Mouse (Mus musculus) stomach, postnatal 0 days (tissue): ENCODE measurements at regions not wholly inside any gene's neighbourhood (a gene's known extent, or its start where the extent isn't known, plus 50 kb on each side); places are given as distances from the start of the nearest gene placed in this dataset.
A peak's percentile ranks its signal among the peaks of the same experiment; 100 is the strongest.

Experiments used
- ATAC-seq: fragments of 200-750 bp; cut with Nextera tagmentation; 2 replicates; pipeline ENCODE4 v1.8.0; 2017; ENCODE audit not compliant: low FRiP score, low TSS enrichment
- DNase-seq: peaks from one replicate; pipeline ENCODE4 v3.0.0-alpha.2; 2016; ENCODE audit warnings: low spot score
- H3K27ac ChIP-seq: fragments of 300-500 bp; sonication (generic); replicated peaks from 2 replicates; pipeline ENCODE4 v1.5.1; 2014; ENCODE audit warnings: mild to moderate bottlenecking, control low read depth
- H3K27me3 ChIP-seq: fragments of 300-500 bp; sonication (generic); 2 replicates; pipeline ENCODE4 v1.6.1; 2014; ENCODE audit warnings: low read length; ENCODE audit not compliant: control insufficient read depth, insufficient read depth
- H3K36me3 ChIP-seq: fragments of 300-500 bp; sonication (generic); 2 replicates; pipeline ENCODE4 v1.6.1; 2014; ENCODE audit warnings: low read length, mixed read lengths; ENCODE audit not compliant: control insufficient read depth, insufficient read depth
- H3K4me1 ChIP-seq: fragments of 300-500 bp; sonication (generic); replicated peaks from 2 replicates; pipeline ENCODE4 v1.6.1; 2014; ENCODE audit warnings: antibody characterized with exemption; ENCODE audit not compliant: control insufficient read depth, insufficient read depth
- H3K4me2 ChIP-seq: fragments of 300-500 bp; sonication (generic); replicated peaks from 2 replicates; pipeline ENCODE4 v1.6.1; 2014; ENCODE audit warnings: low read depth, mild to moderate bottlenecking, control low read depth, moderate library complexity
- H3K4me3 ChIP-seq: fragments of 300-500 bp; sonication (generic); 2 replicates; pipeline ENCODE4 v1.5.1; 2014; ENCODE audit warnings: low read depth, low read length, control low read depth
- H3K9ac ChIP-seq: fragments of 300-500 bp; sonication (generic); 2 replicates; pipeline ENCODE4 v1.6.1; 2014; ENCODE audit warnings: mild to moderate bottlenecking, low read length, control low read depth, mixed read lengths
- H3K9me3 ChIP-seq: fragments of 300-500 bp; sonication (generic); 2 replicates; pipeline ENCODE4 v1.6.1; 2016; ENCODE audit warnings: low read length; ENCODE audit not compliant: control insufficient read depth
- CTCF ChIP-seq: IDR thresholded peaks from 2 replicates; pipeline ENCODE4 v1.5.1; 2016; ENCODE audit warnings: antibody characterized with exemption, low read depth, mild to moderate bottlenecking, moderate library complexity
- EP300 ChIP-seq: optimal IDR thresholded peaks from 2 replicates; pipeline ENCODE3; 2016; ENCODE audit warnings: antibody characterized with exemption
- WGBS: fragments of 180-500 bp; shearing (Covaris S2); extraction: QIAGEN DNeasy Blood & Tissue Kit; methylation state at CpG from one replicate; pipeline ENCODE4 v1.1.7; 2014; 5-methylcytosine and 5-hydroxymethylcytosine counted together

- no peak overlapping the region for H3K4me2 ChIP-seq
- TF ChIP-seq CTCF = peak; percentile 94
- TF ChIP-seq EP300 = no peak
- no peak for ATAC-seq
- 27% methylated on average over 13 of the region's 13 CpGs for WGBS
- H3K9me3 ChIP-seq = no peaks in the 10 kb centered on the region
- H3K36me3 ChIP-seq = no peaks in the 10 kb centered on the region
- H3K9ac ChIP-seq = no peak overlapping the region
- no peaks in the 10 kb centered on the region for H3K27me3 ChIP-seq
- no peak overlapping the region for H3K4me3 ChIP-seq
- no peaks in the 10 kb centered on the region for H3K4me1 ChIP-seq
- no peak overlapping the region for H3K27ac ChIP-seq
- DNase-seq = peak; percentile 40
Observed at GRCm38 (mm10) chr13:115230494-115230893, 128.7 kb upstream of the Itga1 start.

GRCm38 (mm10) chr13:115226824-115227223 lies 125.1 kb upstream of the Itga1 start:
- TF ChIP-seq CTCF (no peak), EP300 (no peak)
- Histone ChIP-seq H3K4me2 (no peak overlapping the region), H3K36me3 (no peaks in the 10 kb centered on the region), H3K9me3 (no peaks in the 10 kb centered on the region), H3K27me3 (no peaks in the 10 kb centered on the region), H3K4me3 (no peak overlapping the region), H3K9ac (no peak overlapping the region), H3K4me1 (no peaks in the 10 kb centered on the region), H3K27ac (no peak overlapping the region)
- 73% methylated on average over 6 of the region's 6 CpGs for WGBS
- DNase-seq (no peak), ATAC-seq (no peak)

GRCm38 (mm10) chr13:115219701-115220100 lies 117.9 kb upstream of the Itga1 start:
- H3K4me3 ChIP-seq = no peak overlapping the region
- H3K4me1 ChIP-seq = no peaks in the 10 kb centered on the region
- TF ChIP-seq CTCF (peak; percentile 47), EP300 (no peak)
- H3K27ac ChIP-seq = no peak overlapping the region
- ATAC-seq (no peak), DNase-seq (no peak)
- 30% methylated on average over 2 of the region's 2 CpGs for WGBS
- no peak overlapping the region for H3K4me2 ChIP-seq
- no peak overlapping the region for H3K9ac ChIP-seq
- no peaks in the 10 kb centered on the region for H3K27me3 ChIP-seq
- H3K36me3 ChIP-seq = no peaks in the 10 kb centered on the region
- no peaks in the 10 kb centered on the region for H3K9me3 ChIP-seq

GRCm38 (mm10) chr13:115211285-115211684 lies 109.5 kb upstream of the Itga1 start:
- DNase-seq = no peak
- Histone ChIP-seq H3K27ac (no peak overlapping the region), H3K27me3 (no peaks in the 10 kb centered on the region), H3K4me1 (no peaks in the 10 kb centered on the region), H3K4me3 (no peak overlapping the region), H3K4me2 (no peak overlapping the region), H3K9me3 (no peaks in the 10 kb centered on the region), H3K36me3 (no peaks in the 10 kb centered on the region), H3K9ac (no peak overlapping the region)
- 72% methylated on average over 3 of the region's 3 CpGs for WGBS
- no peak for TF ChIP-seq EP300
- TF ChIP-seq CTCF = no peak
- no peak for ATAC-seq

GRCm38 (mm10) chr13:115210643-115211208 lies 109.0 kb upstream of the Itga1 start:
- H3K4me2 ChIP-seq = no peak overlapping the region
- no peak for TF ChIP-seq EP300
- no peak for TF ChIP-seq CTCF
- ATAC-seq = no peak
- H3K4me3 ChIP-seq = no peak overlapping the region
- no peak for DNase-seq
- no peaks in the 10 kb centered on the region for H3K4me1 ChIP-seq
- no peaks in the 10 kb centered on the region for H3K36me3 ChIP-seq
- H3K9ac ChIP-seq = no peak overlapping the region
- H3K27ac ChIP-seq = no peak overlapping the region
- WGBS = 63% methylated on average over 10 of the region's 10 CpGs
- H3K9me3 ChIP-seq = no peaks in the 10 kb centered on the region
- H3K27me3 ChIP-seq = no peaks in the 10 kb centered on the region

GRCm38 (mm10) chr13:115209402-115210192 lies 107.8 kb upstream of the Itga1 start:
- H3K27ac ChIP-seq = no peak overlapping the region
- H3K9ac ChIP-seq = no peak overlapping the region
- no peaks in the 10 kb centered on the region for H3K27me3 ChIP-seq
- DNase-seq (no peak), ATAC-seq (no peak)
- no peaks in the 10 kb centered on the region for H3K9me3 ChIP-seq
- no peak overlapping the region for H3K4me2 ChIP-seq
- H3K4me1 ChIP-seq = no peaks in the 10 kb centered on the region
- no peak for TF ChIP-seq EP300
- TF ChIP-seq CTCF = no peak
- H3K4me3 ChIP-seq = no peak overlapping the region
- WGBS = 89% methylated on average over 3 of the region's 3 CpGs
- no peaks in the 10 kb centered on the region for H3K36me3 ChIP-seq
